Mouse (Mus musculus) myocyte (in vitro differentiated cells): ENCODE results near the gene Hoxc11. TPM values are rescaled to one million over a fixed set of nuclear protein-coding genes. Genes with fewer than 3 reads are reported as not detected.
A peak's percentile ranks its signal among the peaks of the same experiment; 100 is the strongest.

Experiments
- H3K27me3 ChIP-seq: one replicate; pipeline ENCODE4 v1.6.1; 2011; ENCODE audit not compliant: control insufficient read depth, insufficient read depth, insufficient read length
- H3K36me3 ChIP-seq: one replicate; pipeline ENCODE4 v1.6.1; 2011; ENCODE audit not compliant: control insufficient read depth, insufficient read depth
- H3K4me2 ChIP-seq: one replicate; pipeline ENCODE4 v1.6.1; 2011; ENCODE audit warnings: low read depth, control low read depth
- H3K4me3 ChIP-seq: one replicate; pipeline ENCODE4 v1.5.1; 2011; ENCODE audit warnings: mild to moderate bottlenecking, control low read depth, moderate library complexity
- H3K79me2 ChIP-seq: one replicate; pipeline ENCODE4 v1.6.1; 2011; ENCODE audit not compliant: control insufficient read depth, insufficient read depth
- H3ac ChIP-seq: one replicate; pipeline ENCODE4 v1.6.1; 2011; ENCODE audit not compliant: control insufficient read depth, insufficient read length
- CEBPB ChIP-seq: IDR thresholded peaks from 2 replicates; pipeline ENCODE4 v1.6.1; 2011; ENCODE audit warnings: mild to moderate bottlenecking, moderate library complexity; ENCODE audit not compliant: poor library complexity, insufficient read depth, severe bottlenecking
- E2F4 ChIP-seq: IDR thresholded peaks from one replicate; pipeline ENCODE4 v1.6.1; 2011; ENCODE audit warnings: mild to moderate bottlenecking, control low read depth, moderate library complexity; ENCODE audit not compliant: insufficient read depth
- MAX ChIP-seq: IDR thresholded peaks from one replicate; pipeline ENCODE4 v1.6.1; 2011; ENCODE audit warnings: low read depth, mild to moderate bottlenecking, control low read depth
- MYOD1 ChIP-seq, 3 experiments: IDR thresholded peaks; one replicate each; pipeline ENCODE4 v1.6.1; 2011; ENCODE audit warnings: control low read depth in 2 of 3, low read depth in 2 of 3, mild to moderate bottlenecking in 2 of 3, moderate library complexity in 1 of 3; ENCODE audit not compliant: insufficient read length in 2 of 3, control insufficient read depth in 1 of 3
- MYOG ChIP-seq, 3 experiments: IDR thresholded peaks; one replicate each; pipeline ENCODE4 v1.6.1; 2011; ENCODE audit warnings: control low read depth in 2 of 3, low read depth in 2 of 3, mild to moderate bottlenecking in 2 of 3; ENCODE audit not compliant: insufficient read length in 2 of 3, control insufficient read depth in 1 of 3, insufficient read depth in 1 of 3
- POLR2A ChIP-seq: IDR thresholded peaks from one replicate; pipeline ENCODE4 v1.6.1; 2011; ENCODE audit warnings: low read depth, mild to moderate bottlenecking, control low read depth, moderate library complexity; ENCODE audit not compliant: insufficient read length
- POLR2AphosphoS2 ChIP-seq: IDR thresholded peaks from one replicate; pipeline ENCODE4 v1.6.1; 2011; ENCODE audit warnings: low read depth, control low read depth; ENCODE audit not compliant: insufficient read length
- REST ChIP-seq: IDR thresholded peaks from one replicate; pipeline ENCODE4 v1.6.1; 2011; ENCODE audit warnings: mild to moderate bottlenecking, control low read depth, moderate library complexity; ENCODE audit not compliant: insufficient read depth, insufficient read length
- SRF ChIP-seq: IDR thresholded peaks from one replicate; pipeline ENCODE4 v1.6.1; 2011; ENCODE audit warnings: low read depth; ENCODE audit not compliant: control insufficient read depth, insufficient read length
- TCF12 ChIP-seq: IDR thresholded peaks from one replicate; pipeline ENCODE4 v1.6.1; 2011; ENCODE audit warnings: mild to moderate bottlenecking, control low read depth; ENCODE audit not compliant: poor library complexity, insufficient read depth, severe bottlenecking
- TCF3 ChIP-seq: IDR thresholded peaks from one replicate; pipeline ENCODE4 v1.6.1; 2011; ENCODE audit warnings: low read depth, control low read depth; ENCODE audit not compliant: insufficient read length
- USF1 ChIP-seq: IDR thresholded peaks from one replicate; pipeline ENCODE4 v1.6.1; 2011; ENCODE audit warnings: low read depth, mild to moderate bottlenecking, control low read depth, moderate library complexity
- polyA plus RNA-seq: library from polyadenylated mRNA; unstranded; fragments of >200 nt; fragmentation: generic; extraction: Trizol; gene quantifications from one replicate; pipeline ENCODE4 v1.2.1, GENCODE M21; 2012; ENCODE audit warnings: missing spikeins

The Hoxc11 gene
- polyA plus RNA-seq, 1 experiment, result 20.5 TPM

GRCm38 (mm10) chr15:102913038-102913585 is 41.1 kb upstream of the Hoxc11 start:
- no peak overlapping the region for H3ac ChIP-seq

GRCm38 (mm10) chr15:102917972-102918572 is 36.2 kb upstream of the Hoxc11 start:
- TF ChIP-seq CEBPB, result no peak
- no peak for TF ChIP-seq POLR2A
- TF ChIP-seq E2F4, result no peak
- TF ChIP-seq MYOG (IDR thresholded peaks at IDR 0.05; ENCODE audit: control insufficient read depth in 1 of 3, insufficient read depth in 1 of 3, insufficient read length in 2 of 3, low read depth in 2 of 3), result no peak
- no peak for TF ChIP-seq USF1
- no peak for TF ChIP-seq SRF
- no peak for TF ChIP-seq POLR2AphosphoS2
- TF ChIP-seq TCF3, result no peak
- no peak for TF ChIP-seq REST
- Histone ChIP-seq H3K36me3 (no peaks in the 10 kb centered on the region), H3K79me2 (no peaks in the 10 kb centered on the region), H3ac (no peak overlapping the region), H3K4me3 (no peak overlapping the region), H3K27me3 (peaks cover 14% of the 10 kb centered on the region), H3K4me2 (no peak overlapping the region)

More at GRCm38 (mm10) chr15:102913038-102913585, 41.1 kb upstream of the Hoxc11 start:
- Histone ChIP-seq H3K79me2 (no peaks in the 10 kb centered on the region), H3K27me3 (peaks cover 45% of the 10 kb centered on the region), H3K4me2 (no peak overlapping the region), H3K36me3 (no peaks in the 10 kb centered on the region), H3K4me3 (no peak overlapping the region)
- no peak for TF ChIP-seq E2F4
- no peak for TF ChIP-seq REST
- no peak for TF ChIP-seq SRF

GRCm38 (mm10) chr15:102918611-102919265 is 35.5 kb upstream of the Hoxc11 start:
- Histone ChIP-seq H3K4me2 (no peak overlapping the region), H3ac (no peak overlapping the region), H3K79me2 (no peaks in the 10 kb centered on the region), H3K36me3 (no peaks in the 10 kb centered on the region), H3K4me3 (no peak overlapping the region), H3K27me3 (peaks cover 11% of the 10 kb centered on the region)
- TF ChIP-seq POLR2AphosphoS2 (no peak), MYOD1 (IDR thresholded peaks at IDR 0.05; ENCODE audit: control insufficient read depth in 1 of 3, insufficient read length in 2 of 3, low read depth in 2 of 3) (no peak), REST (no peak), SRF (no peak), CEBPB (no peak), MYOG (IDR thresholded peaks at IDR 0.05; ENCODE audit: control insufficient read depth in 1 of 3, insufficient read depth in 1 of 3, insufficient read length in 2 of 3, low read depth in 2 of 3) (no peak), USF1 (no peak), POLR2A (no peak), TCF12 (no peak), TCF3 (no peak), MAX (no peak), E2F4 (no peak)

- peaks cover 6% of the 10 kb centered on the region for H3K27me3 ChIP-seq
- H3K79me2 ChIP-seq, result no peaks in the 10 kb centered on the region
- peak overlapping the region; percentile 52 for H3K4me3 ChIP-seq
- peak overlapping the region; percentile 97 for H3K4me2 ChIP-seq
- no peak for TF ChIP-seq MYOG (IDR thresholded peaks at IDR 0.05; ENCODE audit: control insufficient read depth in 1 of 3, insufficient read depth in 1 of 3, insufficient read length in 2 of 3, low read depth in 2 of 3)
- TF ChIP-seq USF1, result no peak
- no peak for TF ChIP-seq POLR2A
- no peak for TF ChIP-seq TCF3
- no peak for TF ChIP-seq CEBPB
- no peak for TF ChIP-seq TCF12
- no peak for TF ChIP-seq REST
- TF ChIP-seq SRF, result no peak
- TF ChIP-seq MAX, result no peak
- no peak for TF ChIP-seq E2F4
- TF ChIP-seq POLR2AphosphoS2, result no peak
- TF ChIP-seq MYOD1 (IDR thresholded peaks at IDR 0.05; ENCODE audit: control insufficient read depth in 1 of 3, insufficient read length in 2 of 3, low read depth in 2 of 3), result no peak
- H3K36me3 ChIP-seq, result no peaks in the 10 kb centered on the region
- H3ac ChIP-seq, result no peak overlapping the region
Observed at GRCm38 (mm10) chr15:102919336-102920180, 34.7 kb upstream of the Hoxc11 start.
